Mouse (Mus musculus): Measurements from ENCODE around the gene Cox11. TPM values are rescaled to one million over a fixed set of nuclear protein-coding genes. Genes with fewer than 3 reads are reported as not detected.
A peak's percentile ranks its signal among the peaks of the same experiment; 100 is the strongest.

Gene Cox11
- polyA plus RNA-seq, 1 experiment from 2014 or later: 32.4 TPM

GRCm38 (mm10) chr11:90634661-90635060, 3.3 kb upstream of the Cox11 start:
- Histone ChIP-seq H3K36me3 (peaks cover 11% of the 10 kb centered on the region; the same call in 1 of the 2 replicates), H3K27me3 (ENCODE audit: insufficient read depth, poor library complexity, severe bottlenecking) (no peaks in the 10 kb centered on the region), H3K4me3 (no peak overlapping the region), H3K4me1 (replicated peaks) (peaks cover 24% of the 10 kb centered on the region), H3K27ac (no peak overlapping the region), H3K9me3 (no peaks in the 10 kb centered on the region)
- 91% methylated on average over 3 of the region's 3 CpGs for WGBS
- DNase-seq (ENCODE audit: low spot score): no peak

GRCm38 (mm10) chr11:90638312-90638830, 398 bp downstream of the Cox11 start:
- Histone ChIP-seq H3K27me3 (ENCODE audit: insufficient read depth, poor library complexity, severe bottlenecking) (no peaks in the 10 kb centered on the region), H3K9me3 (no peaks in the 10 kb centered on the region), H3K36me3 (peaks cover 26% of the 10 kb centered on the region), H3K4me3 (peak overlapping the region; percentile 99), H3K27ac (peak overlapping the region; percentile 98), H3K4me1 (replicated peaks) (peaks cover 26% of the 10 kb centered on the region)
- DNase-seq (ENCODE audit: low spot score): no peak
- under 1% methylated on average over 53 of the region's 54 CpGs for WGBS

DNA sequence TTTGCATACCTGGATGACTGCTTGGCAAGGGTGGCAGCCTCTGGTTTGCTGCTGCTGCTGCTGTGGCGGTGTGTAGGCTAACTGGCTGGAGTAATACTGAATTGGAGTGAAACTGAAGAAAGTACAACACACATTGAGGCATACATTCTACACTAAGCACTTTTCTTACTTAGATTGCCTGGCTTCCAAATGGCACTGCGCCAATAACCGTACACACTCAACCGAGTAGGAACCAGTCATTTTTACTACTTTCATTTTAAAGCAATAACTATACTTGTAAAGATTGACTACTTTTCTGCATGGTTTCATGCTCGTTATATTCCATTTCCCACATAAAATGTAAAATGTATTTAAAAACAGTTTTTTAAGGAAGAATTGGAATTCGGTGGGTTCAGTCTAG, 11.8 kb downstream of the Cox11 start:
- WGBS: 98% methylated on average over 6 of the region's 6 CpGs
- no peak for DNase-seq (ENCODE audit: low spot score)
- peaks cover 76% of the 10 kb centered on the region for H3K36me3 ChIP-seq
- H3K4me1 ChIP-seq (replicated peaks): no peaks in the 10 kb centered on the region
- H3K9me3 ChIP-seq: no peaks in the 10 kb centered on the region
- no peak overlapping the region for H3K27ac ChIP-seq
- H3K4me3 ChIP-seq: no peak overlapping the region
- H3K27me3 ChIP-seq (ENCODE audit: insufficient read depth, poor library complexity, severe bottlenecking): no peaks in the 10 kb centered on the region

DNA sequence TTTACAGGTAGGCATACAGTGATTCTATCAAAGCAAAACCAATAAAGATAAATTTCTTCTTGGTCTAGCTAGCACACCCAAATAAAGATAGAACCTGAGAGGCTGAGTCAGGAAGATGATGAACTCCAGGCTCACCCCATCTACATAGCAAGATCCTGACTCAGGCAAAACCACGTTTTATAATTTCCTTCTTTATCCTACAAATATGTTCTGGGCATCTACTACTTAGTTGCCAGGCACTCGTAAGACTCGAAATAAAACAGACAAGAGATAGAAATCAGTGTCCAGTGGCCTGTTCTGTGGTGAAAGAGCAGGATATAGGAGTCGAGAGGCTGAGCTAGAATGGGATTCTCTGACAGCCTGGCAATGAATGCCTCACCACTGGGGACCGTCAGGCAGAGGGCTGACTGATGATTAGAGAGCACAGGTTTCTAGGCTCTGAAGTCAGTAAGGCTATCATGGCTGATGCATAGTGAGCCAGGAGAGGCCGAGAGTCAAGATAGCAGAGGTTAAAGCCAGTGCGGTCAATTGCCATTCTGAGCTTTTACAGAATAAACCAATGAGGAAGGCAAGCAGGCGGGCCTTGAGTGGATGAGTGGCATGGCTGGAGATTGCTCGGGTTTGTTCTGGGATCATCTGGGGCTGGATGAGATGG, 12.4 kb downstream of the Cox11 start:
- peaks cover 74% of the 10 kb centered on the region for H3K36me3 ChIP-seq
- H3K4me1 ChIP-seq (replicated peaks): no peaks in the 10 kb centered on the region
- DNase-seq (ENCODE audit: low spot score): no peak
- H3K4me3 ChIP-seq: no peak overlapping the region
- no peaks in the 10 kb centered on the region for H3K9me3 ChIP-seq
- H3K27ac ChIP-seq: no peak overlapping the region
- 83% methylated on average over 9 of the region's 9 CpGs for WGBS
- no peaks in the 10 kb centered on the region for H3K27me3 ChIP-seq (ENCODE audit: insufficient read depth, poor library complexity, severe bottlenecking)

- WGBS: 92% methylated on average over 4 of the region's 4 CpGs
- DNase-seq (ENCODE audit: low spot score): no peak
- H3K36me3 ChIP-seq: peaks cover 72% of the 10 kb centered on the region
- H3K9me3 ChIP-seq: no peaks in the 10 kb centered on the region
- no peak overlapping the region for H3K27ac ChIP-seq
- no peak overlapping the region for H3K4me3 ChIP-seq
- no peaks in the 10 kb centered on the region for H3K4me1 ChIP-seq (replicated peaks)
- no peaks in the 10 kb centered on the region for H3K27me3 ChIP-seq (ENCODE audit: insufficient read depth, poor library complexity, severe bottlenecking)
Observed at GRCm38 (mm10) chr11:90652603-90653002, 14.6 kb downstream of the Cox11 start.

GRCm38 (mm10) chr11:90657527-90657926, 19.6 kb downstream of the Cox11 start:
- H3K36me3 ChIP-seq: peaks cover 59% of the 10 kb centered on the region
- 86% methylated on average over 12 of the region's 12 CpGs for WGBS

DNA sequence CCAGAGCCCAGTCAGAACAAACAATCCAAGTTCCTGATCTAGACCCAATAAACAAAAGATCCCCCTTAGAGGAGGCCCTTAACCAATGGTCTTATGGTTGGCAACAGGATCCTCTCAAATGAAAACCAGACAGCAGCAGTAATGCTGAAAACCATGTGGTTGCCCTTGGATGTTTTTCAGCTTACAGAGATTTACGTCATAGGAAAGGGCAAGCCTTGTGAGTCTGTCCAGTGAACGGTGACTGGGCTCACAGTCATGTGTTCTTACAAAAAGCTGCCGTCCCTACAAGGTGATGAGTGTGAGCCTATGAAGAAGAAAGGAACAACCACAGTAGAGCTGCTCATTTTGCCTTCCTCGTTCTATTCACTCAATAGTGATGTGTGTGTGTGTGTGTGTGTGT, 22.7 kb downstream of the Cox11 start:
- Histone ChIP-seq H3K27ac (no peak overlapping the region), H3K36me3 (peaks cover 49% of the 10 kb centered on the region), H3K4me1 (replicated peaks) (peaks cover 27% of the 10 kb centered on the region), H3K9me3 (no peaks in the 10 kb centered on the region), H3K4me3 (no peak overlapping the region), H3K27me3 (ENCODE audit: insufficient read depth, poor library complexity, severe bottlenecking) (no peaks in the 10 kb centered on the region)
- WGBS: 88% methylated on average over 4 of the region's 4 CpGs
- no peak for DNase-seq (ENCODE audit: low spot score)

More at GRCm38 (mm10) chr11:90657527-90657926, 19.6 kb downstream of the Cox11 start:
- DNase-seq (ENCODE audit: low spot score): no peak
- no peak overlapping the region for H3K4me3 ChIP-seq
- no peaks in the 10 kb centered on the region for H3K4me1 ChIP-seq (replicated peaks)
- no peak overlapping the region for H3K27ac ChIP-seq
- H3K9me3 ChIP-seq: no peaks in the 10 kb centered on the region
- H3K27me3 ChIP-seq (ENCODE audit: insufficient read depth, poor library complexity, severe bottlenecking): no peaks in the 10 kb centered on the region

GRCm38 (mm10) chr11:90663052-90663451, 25.1 kb downstream of the Cox11 start:
- 78% methylated on average over 3 of the region's 3 CpGs for WGBS
- H3K4me3 ChIP-seq: no peak overlapping the region
- H3K36me3 ChIP-seq: peaks cover 27% of the 10 kb centered on the region
- H3K9me3 ChIP-seq: no peaks in the 10 kb centered on the region
- peaks cover 32% of the 10 kb centered on the region for H3K4me1 ChIP-seq (replicated peaks)
- peak overlapping the region; percentile 75; the same call in 1 of the 2 replicates for H3K27ac ChIP-seq
- no peaks in the 10 kb centered on the region for H3K27me3 ChIP-seq (ENCODE audit: insufficient read depth, poor library complexity, severe bottlenecking)
- no peak for DNase-seq (ENCODE audit: low spot score)

- H3K4me3 ChIP-seq: no peak overlapping the region
- H3K27me3 ChIP-seq (ENCODE audit: insufficient read depth, poor library complexity, severe bottlenecking): no peaks in the 10 kb centered on the region
- no peaks in the 10 kb centered on the region for H3K9me3 ChIP-seq
- peaks cover 29% of the 10 kb centered on the region for H3K36me3 ChIP-seq
- DNase-seq (ENCODE audit: low spot score): no peak
- peaks cover 32% of the 10 kb centered on the region for H3K4me1 ChIP-seq (replicated peaks)
- WGBS: 35% methylated on average over 5 of the region's 5 CpGs
- H3K27ac ChIP-seq: peak overlapping the region; percentile 75
Observed at GRCm38 (mm10) chr11:90663618-90664297, 25.8 kb downstream of the Cox11 start.

DNA sequence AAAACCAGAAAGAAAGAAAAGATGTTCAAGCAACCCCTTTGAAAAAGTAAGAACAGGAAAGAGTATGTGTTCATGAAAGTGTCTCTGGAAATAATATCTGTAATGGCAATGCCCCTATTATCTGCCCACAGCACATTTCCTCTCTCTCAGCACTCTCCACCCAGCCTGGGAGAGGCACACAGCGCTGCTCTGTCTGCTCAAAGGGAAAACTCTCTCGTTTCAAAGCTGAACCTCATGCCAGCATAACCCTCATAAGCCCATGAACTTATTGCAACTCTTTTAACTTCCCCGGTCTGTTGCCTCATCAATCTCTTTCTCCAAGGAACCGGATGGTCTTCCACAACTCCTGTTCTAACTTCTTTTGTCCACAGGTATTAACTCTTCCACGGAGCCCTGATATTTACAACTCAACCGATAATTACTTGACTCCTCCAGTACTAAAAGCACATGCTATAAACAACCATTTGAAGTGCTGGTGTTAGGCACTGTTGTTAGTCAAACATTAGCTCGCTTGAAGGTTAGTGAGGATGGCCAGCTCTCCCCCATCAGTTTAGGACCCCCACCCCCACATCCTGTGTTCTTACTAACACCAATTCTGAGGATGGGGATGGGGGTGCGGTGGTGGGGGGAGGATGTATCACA, 26.5 kb downstream of the Cox11 start:
- Histone ChIP-seq H3K27me3 (ENCODE audit: insufficient read depth, poor library complexity, severe bottlenecking) (no peaks in the 10 kb centered on the region), H3K36me3 (peaks cover 27% of the 10 kb centered on the region), H3K4me3 (no peak overlapping the region), H3K27ac (peak overlapping the region; percentile 75), H3K9me3 (no peaks in the 10 kb centered on the region), H3K4me1 (replicated peaks) (peaks cover 32% of the 10 kb centered on the region)
- peak; percentile 10 for DNase-seq (ENCODE audit: low spot score)
- 43% methylated on average over 8 of the region's 8 CpGs for WGBS

DNA sequence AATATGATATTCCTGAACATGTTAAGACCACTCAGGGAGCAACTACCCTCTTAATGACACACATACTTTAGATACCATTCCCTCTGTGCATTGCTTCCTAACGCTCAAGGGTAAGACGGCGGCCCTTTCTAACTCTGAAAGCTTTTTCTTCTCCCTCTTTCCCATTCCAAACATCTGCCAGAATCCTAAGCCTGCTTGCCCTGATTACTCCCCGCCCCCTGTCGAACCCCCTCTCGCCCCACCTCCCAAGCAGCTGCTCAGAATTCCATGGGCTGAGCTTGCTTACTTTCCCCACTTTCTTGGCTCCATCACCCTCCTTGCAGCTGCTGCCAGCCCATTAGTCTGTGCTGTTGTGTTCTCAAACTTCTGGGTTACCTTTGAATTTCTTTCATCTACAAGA, 27.2 kb downstream of the Cox11 start:
- Histone ChIP-seq H3K9me3 (no peaks in the 10 kb centered on the region), H3K27me3 (ENCODE audit: insufficient read depth, poor library complexity, severe bottlenecking) (no peaks in the 10 kb centered on the region), H3K4me3 (no peak overlapping the region), H3K27ac (peak overlapping the region; percentile 75), H3K4me1 (replicated peaks) (peaks cover 32% of the 10 kb centered on the region), H3K36me3 (peaks cover 27% of the 10 kb centered on the region)
- peak; percentile 18 for DNase-seq (ENCODE audit: low spot score)
- 18% methylated on average over 6 of the region's 6 CpGs for WGBS

DNA sequence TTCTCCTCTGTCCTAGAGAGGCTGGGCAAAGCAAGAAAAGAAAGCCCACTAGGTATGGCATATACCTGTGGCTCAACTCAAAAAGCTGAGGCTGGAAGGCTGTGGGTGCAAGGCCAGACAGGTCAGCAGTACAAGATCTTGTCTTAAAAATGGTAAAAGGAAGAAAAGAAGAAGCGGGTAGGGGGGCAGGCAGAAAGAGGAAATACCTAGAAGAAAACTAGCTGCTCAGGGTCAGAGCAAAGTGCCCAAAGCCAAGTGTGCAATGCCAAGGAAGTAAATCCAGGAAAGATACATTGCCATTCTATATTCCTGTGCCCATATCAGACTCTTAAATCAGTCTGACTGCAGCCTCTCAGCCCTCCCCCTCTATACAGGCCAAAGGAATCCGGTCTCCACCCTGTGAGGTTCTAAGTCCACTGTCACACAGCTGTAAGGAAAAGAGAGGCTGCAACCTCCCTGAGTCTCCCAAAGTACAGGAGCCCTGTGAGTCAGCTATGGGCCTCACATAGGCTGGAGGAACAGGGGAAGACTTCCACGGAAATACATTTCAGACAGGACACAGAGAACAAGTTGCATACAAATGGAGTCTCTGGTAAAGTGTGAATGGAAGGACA, 28.3 kb downstream of the Cox11 start:
- peaks cover 32% of the 10 kb centered on the region for H3K4me1 ChIP-seq (replicated peaks)
- 68% methylated on average over 3 of the region's 3 CpGs for WGBS
- DNase-seq (ENCODE audit: low spot score): no peak
- peaks cover 20% of the 10 kb centered on the region; the same call in 1 of the 2 replicates for H3K36me3 ChIP-seq
- H3K4me3 ChIP-seq: no peak overlapping the region
- no peaks in the 10 kb centered on the region for H3K27me3 ChIP-seq (ENCODE audit: insufficient read depth, poor library complexity, severe bottlenecking)
- no peaks in the 10 kb centered on the region for H3K9me3 ChIP-seq
- H3K27ac ChIP-seq: peak overlapping the region; percentile 2; the same call in 1 of the 2 replicates

Measured in hindbrain, embryonic 10.5 days (tissue).